Mouse (Mus musculus): Measurements from ENCODE around the gene Coa6. TPM values are rescaled to one million over a fixed set of nuclear protein-coding genes. Genes with fewer than 3 reads are reported as not detected.
"Not testable (repeated sequence)": the region's sequence is repeated elsewhere in the genome, so short reads cannot be mapped to it uniquely, and the experiment has no call there.

Coa6 gene
- 39.6 and 42.7 TPM in 2 replicates for polyA plus RNA-seq (2016; fragmentation: Nextera tagmentation; extraction: Ambion mirVana)

- H3K4me3 ChIP-seq: peak within 1 kb of the TSS; percentile 85
- H3K27ac ChIP-seq: peak within 1 kb of the TSS; percentile 84
- H3K36me3 ChIP-seq: peaks cover 34% of the 10 kb centered on the region
- H3K9me3 ChIP-seq (replicated peaks): no peaks in the 10 kb centered on the region
- under 1% methylated on average over 61 of the region's 61 CpGs for WGBS (ENCODE audit: insufficient replicate concordance)
- no peaks in the 10 kb centered on the region for H3K27me3 ChIP-seq (replicated peaks)
- H3K9ac ChIP-seq: peak within 1 kb of the TSS; percentile 83
- peak; percentile 98 for ATAC-seq
- peak within 1 kb of the TSS; percentile 94 for H3K4me2 ChIP-seq
- H3K4me1 ChIP-seq: peaks cover 24% of the 10 kb centered on the region
Observed at GRCm38 (mm10) chr8:126422174-126422919, at the start of gene Coa6. Coa6 (plus strand) TSS chr8:126422515.

DNA sequence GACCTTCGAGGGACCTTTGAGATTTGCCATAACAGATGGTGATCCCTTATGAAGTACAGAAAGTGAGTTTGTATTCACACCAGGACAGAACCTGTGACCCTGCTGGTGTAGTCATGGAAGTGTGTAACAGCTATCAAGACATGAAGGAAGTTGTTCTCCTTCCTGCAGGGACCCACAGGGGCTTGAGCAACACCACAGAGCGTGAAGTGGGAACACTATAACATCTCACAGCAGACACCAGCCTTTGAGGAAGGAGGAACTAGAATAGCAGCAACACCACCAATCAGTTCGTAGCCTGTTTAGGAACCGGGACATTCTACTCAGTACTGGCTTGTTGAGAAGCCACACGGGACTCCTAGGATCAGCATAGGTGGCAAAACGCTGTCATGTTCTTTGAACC is 42.7 kb upstream of the Coa6 start:
- Histone ChIP-seq H3K27me3 (replicated peaks) (peaks cover 8% of the 10 kb centered on the region; the same call in 1 of the 2 replicates), H3K4me1 (no peaks in the 10 kb centered on the region), H3K9ac (no peak overlapping the region), H3K4me2 (no peak overlapping the region), H3K4me3 (no peak overlapping the region), H3K9me3 (replicated peaks) (no peaks in the 10 kb centered on the region), H3K36me3 (no peaks in the 10 kb centered on the region), H3K27ac (no peak overlapping the region)
- WGBS (ENCODE audit: insufficient replicate concordance): 53% methylated on average over 6 of the region's 6 CpGs
- ATAC-seq: no peak

DNA sequence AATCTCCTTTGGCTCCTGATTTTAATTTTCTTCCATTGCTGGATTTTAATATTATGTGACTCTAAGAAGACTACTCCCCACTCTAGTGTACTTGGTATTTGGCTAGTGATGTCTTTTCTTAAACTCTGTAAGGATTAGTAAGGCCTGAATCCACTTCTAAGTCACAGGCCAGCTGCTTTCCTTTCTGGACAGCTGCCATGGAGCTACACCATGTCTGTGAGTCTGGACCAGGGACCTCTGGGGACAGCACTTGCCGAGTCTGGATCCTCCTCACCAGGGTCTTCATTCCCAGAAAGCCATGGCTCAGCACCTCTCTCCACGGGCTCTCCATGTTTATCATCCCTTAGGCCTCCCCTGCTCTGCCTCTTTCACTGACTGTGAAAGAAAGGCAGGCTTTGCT is 42.2 kb upstream of the Coa6 start:
- 30% methylated on average over 2 of the region's 2 CpGs for WGBS (ENCODE audit: insufficient replicate concordance)
- Histone ChIP-seq H3K9ac (no peak overlapping the region), H3K4me1 (no peaks in the 10 kb centered on the region), H3K4me2 (no peak overlapping the region), H3K27ac (no peak overlapping the region), H3K27me3 (replicated peaks) (peaks cover 8% of the 10 kb centered on the region; the same call in 1 of the 2 replicates), H3K4me3 (no peak overlapping the region), H3K9me3 (replicated peaks) (no peaks in the 10 kb centered on the region), H3K36me3 (no peaks in the 10 kb centered on the region)
- no peak for ATAC-seq

DNA sequence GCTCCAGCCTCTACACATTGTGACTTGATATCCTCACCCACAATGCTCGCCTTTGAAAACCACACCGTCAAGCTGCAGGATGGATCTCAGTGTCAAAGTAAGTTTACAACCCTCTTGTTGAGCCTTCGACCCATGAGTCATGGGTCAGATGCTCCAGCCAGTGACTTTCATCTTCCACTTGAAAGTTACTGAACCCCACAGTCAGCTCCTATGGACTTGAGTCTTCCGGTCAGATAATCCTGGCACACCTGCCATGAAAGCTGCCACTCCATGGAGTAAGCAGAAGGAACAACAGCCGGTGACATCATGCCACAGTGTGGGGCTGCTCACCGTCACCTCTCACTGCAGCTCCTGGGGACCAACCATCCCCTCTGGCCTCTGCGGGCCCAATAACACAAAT is 41.0 kb upstream of the Coa6 start:
- H3K4me2 ChIP-seq: no peak overlapping the region
- H3K9ac ChIP-seq: no peak overlapping the region
- H3K27ac ChIP-seq: no peak overlapping the region
- no peaks in the 10 kb centered on the region for H3K4me1 ChIP-seq
- WGBS (ENCODE audit: insufficient replicate concordance): 78% methylated on average over 7 of the region's 7 CpGs
- ATAC-seq: no peak
- H3K36me3 ChIP-seq: no peaks in the 10 kb centered on the region
- H3K4me3 ChIP-seq: no peak overlapping the region
- no peaks in the 10 kb centered on the region for H3K9me3 ChIP-seq (replicated peaks)
- H3K27me3 ChIP-seq (replicated peaks): peaks cover 8% of the 10 kb centered on the region; the same call in 1 of the 2 replicates

GRCm38 (mm10) chr8:126382216-126382615 is 40.1 kb upstream of the Coa6 start:
- ATAC-seq: no peak
- H3K4me2 ChIP-seq: no peak overlapping the region
- no peak overlapping the region for H3K27ac ChIP-seq
- H3K36me3 ChIP-seq: no peaks in the 10 kb centered on the region
- H3K27me3 ChIP-seq (replicated peaks): 0 out of 2 replicates have a peak, but pooled peaks cover 8% of the 10 kb centered on the region
- H3K4me1 ChIP-seq: no peaks in the 10 kb centered on the region
- H3K9ac ChIP-seq: no peak overlapping the region
- H3K9me3 ChIP-seq (replicated peaks): no peaks in the 10 kb centered on the region
- H3K4me3 ChIP-seq: no peak overlapping the region
- 37% methylated on average over 14 of the region's 14 CpGs for WGBS (ENCODE audit: insufficient replicate concordance)

DNA sequence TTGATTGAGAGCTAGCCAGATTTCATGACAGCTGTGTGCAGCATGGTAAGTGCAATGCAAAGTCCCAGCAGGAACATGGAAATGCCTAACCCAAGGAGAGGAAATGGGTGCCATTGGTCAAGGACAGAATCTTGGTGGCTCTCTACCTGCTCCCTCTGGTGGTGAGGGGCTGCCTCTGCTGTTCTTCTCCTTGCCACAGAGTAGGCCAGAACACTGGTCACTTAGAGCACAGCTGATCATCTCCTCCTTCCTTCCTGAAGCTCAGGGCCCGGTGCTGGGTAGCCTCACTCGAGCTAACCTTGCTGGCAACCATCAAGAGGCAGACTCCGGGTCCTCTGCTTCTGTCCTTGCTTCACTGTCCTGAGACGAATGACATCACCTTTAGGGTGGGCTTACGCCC is 39.6 kb upstream of the Coa6 start:
- ATAC-seq: no peak
- Histone ChIP-seq H3K36me3 (no peaks in the 10 kb centered on the region), H3K4me2 (no peak overlapping the region), H3K4me3 (no peak overlapping the region), H3K4me1 (no peaks in the 10 kb centered on the region), H3K9ac (no peak overlapping the region), H3K27ac (no peak overlapping the region), H3K9me3 (replicated peaks) (no peaks in the 10 kb centered on the region), H3K27me3 (replicated peaks) (0 out of 2 replicates have a peak, but pooled peaks cover 8% of the 10 kb centered on the region)
- WGBS (ENCODE audit: insufficient replicate concordance): 47% methylated on average over 5 of the region's 5 CpGs

- WGBS (ENCODE audit: insufficient replicate concordance): 71% methylated on average over 4 of the region's 4 CpGs
- H3K4me3 ChIP-seq: no peak overlapping the region
- no peak for ATAC-seq
- H3K27ac ChIP-seq: no peak overlapping the region
- H3K4me2 ChIP-seq: no peak overlapping the region
- H3K27me3 ChIP-seq (replicated peaks): 0 out of 2 replicates have a peak, but pooled peaks cover 4% of the 10 kb centered on the region
- no peaks in the 10 kb centered on the region for H3K9me3 ChIP-seq (replicated peaks)
- no peaks in the 10 kb centered on the region for H3K36me3 ChIP-seq
- no peak overlapping the region for H3K9ac ChIP-seq
- no peaks in the 10 kb centered on the region for H3K4me1 ChIP-seq
Observed at GRCm38 (mm10) chr8:126387566-126387965, 34.7 kb upstream of the Coa6 start.

GRCm38 (mm10) chr8:126391541-126391940 is 30.8 kb upstream of the Coa6 start:
- Histone ChIP-seq H3K9me3 (replicated peaks) (no peaks in the 10 kb centered on the region), H3K4me1 (no peaks in the 10 kb centered on the region), H3K4me3 (no peak overlapping the region), H3K9ac (no peak overlapping the region), H3K27me3 (replicated peaks) (no peaks in the 10 kb centered on the region; the same call in 1 of the 2 replicates), H3K36me3 (no peaks in the 10 kb centered on the region), H3K27ac (no peak overlapping the region), H3K4me2 (no peak overlapping the region)
- 33% methylated on average over 2 of the region's 2 CpGs for WGBS (ENCODE audit: insufficient replicate concordance)
- no peak for ATAC-seq

- Histone ChIP-seq H3K9me3 (replicated peaks) (no peaks in the 10 kb centered on the region), H3K27ac (no peak overlapping the region), H3K4me2 (no peak overlapping the region), H3K4me1 (no peaks in the 10 kb centered on the region), H3K9ac (no peak overlapping the region), H3K4me3 (no peak overlapping the region), H3K27me3 (replicated peaks) (no peaks in the 10 kb centered on the region; the same call in 1 of the 2 replicates), H3K36me3 (no peaks in the 10 kb centered on the region)
- no peak for ATAC-seq
- WGBS (ENCODE audit: insufficient replicate concordance): 72% methylated on average over 9 of the region's 9 CpGs
Observed at GRCm38 (mm10) chr8:126395386-126395785, 26.9 kb upstream of the Coa6 start.

DNA sequence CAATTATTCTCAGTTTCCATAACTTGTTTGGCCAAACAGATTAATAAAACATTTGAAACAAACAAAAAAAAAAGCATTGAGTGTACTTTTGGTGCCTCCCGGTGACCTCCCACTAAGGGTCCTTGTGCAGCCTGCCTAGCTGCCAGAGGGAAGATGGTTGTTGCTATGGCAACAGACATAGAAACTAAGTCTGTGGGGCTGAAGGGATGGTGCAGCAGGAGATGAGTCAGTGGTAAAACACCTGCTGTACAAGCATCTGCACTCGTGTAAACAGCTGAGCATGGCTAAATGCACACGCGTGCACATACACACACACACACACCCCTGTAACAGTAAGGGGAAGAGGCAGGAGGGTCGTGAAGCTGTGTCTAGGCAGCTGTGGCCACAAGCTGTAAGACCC is 26.4 kb upstream of the Coa6 start:
- no peak for ATAC-seq
- Histone ChIP-seq H3K4me3 (no peak overlapping the region), H3K4me1 (no peaks in the 10 kb centered on the region), H3K27ac (no peak overlapping the region), H3K27me3 (replicated peaks) (no peaks in the 10 kb centered on the region; the same call in 1 of the 2 replicates), H3K9me3 (replicated peaks) (no peaks in the 10 kb centered on the region), H3K4me2 (no peak overlapping the region), H3K36me3 (no peaks in the 10 kb centered on the region), H3K9ac (no peak overlapping the region)
- WGBS (ENCODE audit: insufficient replicate concordance): 70% methylated on average over 5 of the region's 5 CpGs

DNA sequence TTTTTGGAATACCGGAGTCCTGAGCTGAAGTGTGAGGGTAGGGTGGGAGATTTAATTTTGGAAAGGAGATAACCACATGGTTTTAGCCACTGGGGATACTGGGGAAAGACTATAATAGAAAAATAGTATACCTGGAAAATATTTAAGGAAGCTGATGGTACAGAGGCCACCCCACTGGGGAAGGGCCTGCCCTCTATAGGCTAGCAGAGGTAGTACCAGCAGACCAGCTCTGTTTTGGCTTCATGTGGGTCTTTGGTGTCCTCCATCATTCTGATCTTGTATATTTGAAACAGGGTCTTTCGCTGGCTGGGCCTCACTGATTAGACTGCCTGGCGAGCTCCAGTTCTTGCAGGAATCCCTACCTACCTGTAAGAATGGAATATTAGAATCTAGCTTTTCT is 24.0 kb upstream of the Coa6 start:
- Histone ChIP-seq H3K9ac (no peak overlapping the region), H3K36me3 (no peaks in the 10 kb centered on the region), H3K4me1 (no peaks in the 10 kb centered on the region), H3K9me3 (replicated peaks) (no peaks in the 10 kb centered on the region), H3K27me3 (replicated peaks) (no peaks in the 10 kb centered on the region; the same call in 1 of the 2 replicates), H3K27ac (no peak overlapping the region), H3K4me3 (no peak overlapping the region), H3K4me2 (no peak overlapping the region)
- no peak for ATAC-seq
- 57% methylated on average over 3 of the region's 3 CpGs for WGBS (ENCODE audit: insufficient replicate concordance)

GRCm38 (mm10) chr8:126404550-126404949 is 17.8 kb upstream of the Coa6 start:
- not testable (repeated sequence) for H3K9me3 ChIP-seq (replicated peaks); H3K4me2 ChIP-seq; H3K9ac ChIP-seq; H3K27ac ChIP-seq; H3K4me1 ChIP-seq; ATAC-seq; H3K4me3 ChIP-seq; H3K36me3 ChIP-seq; H3K27me3 ChIP-seq (replicated peaks)

DNA sequence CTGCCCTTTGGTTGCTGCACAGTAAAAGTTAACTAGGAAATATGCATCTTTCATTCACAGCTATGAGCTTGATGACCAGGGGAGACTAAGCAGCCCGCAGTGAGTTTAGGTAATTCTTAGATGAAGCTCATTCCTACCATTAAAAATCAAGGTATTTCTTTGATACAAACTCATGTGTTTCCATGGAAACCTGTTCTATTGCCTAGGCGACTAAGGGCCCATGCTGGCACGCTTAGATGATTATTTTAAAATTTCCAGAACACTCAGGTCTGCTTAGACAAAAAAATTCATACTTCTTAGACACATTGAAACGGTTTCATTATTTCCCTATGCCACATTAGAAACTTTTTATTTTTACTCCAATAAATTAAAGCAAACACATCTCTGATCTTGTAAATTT is 17.3 kb upstream of the Coa6 start:
- H3K4me3 ChIP-seq: no peak overlapping the region
- no peaks in the 10 kb centered on the region for H3K4me1 ChIP-seq
- ATAC-seq: no peak
- H3K36me3 ChIP-seq: no peaks in the 10 kb centered on the region
- H3K27ac ChIP-seq: no peak overlapping the region
- no peak overlapping the region for H3K4me2 ChIP-seq
- no peaks in the 10 kb centered on the region for H3K27me3 ChIP-seq (replicated peaks)
- no peak overlapping the region for H3K9ac ChIP-seq
- 42% methylated on average over 4 of the region's 4 CpGs for WGBS (ENCODE audit: insufficient replicate concordance)
- H3K9me3 ChIP-seq (replicated peaks): no peaks in the 10 kb centered on the region

All from liver, embryonic 12.5 days (tissue).